Mouse (Mus musculus): ENCODE results near the gene Igdcc3. TPM values are rescaled to one million over a fixed set of nuclear protein-coding genes. Genes with fewer than 3 reads are reported as not detected.
A peak's percentile ranks its signal among the peaks of the same experiment; 100 is the strongest.

Gene Igdcc3
- polyA plus RNA-seq, 1 experiment = not detected

- TF ChIP-seq CTCF (IDR thresholded peaks at IDR 0.05; ENCODE audit: low read depth, low read length) (no peak), POLR2A (IDR thresholded peaks at IDR 0.05; ENCODE audit: borderline replicate concordance, low read depth, low read length) (no peak)
- no peak overlapping the region for H3K27ac ChIP-seq (ENCODE audit: insufficient read depth, low read depth, low read length)
- H3K4me3 ChIP-seq (ENCODE audit: insufficient read depth, low read length) = no peak overlapping the region
- H3K4me1 ChIP-seq (ENCODE audit: control insufficient read depth, insufficient read depth, low read length) = no peaks in the 10 kb centered on the region
These were observed 9.3 kb upstream of the Igdcc3 start for GRCm38 (mm10) chr9:65131717-65132116.

- no peaks in the 10 kb centered on the region for H3K4me1 ChIP-seq (ENCODE audit: control insufficient read depth, insufficient read depth, low read length)
- no peak for TF ChIP-seq POLR2A (IDR thresholded peaks at IDR 0.05; ENCODE audit: borderline replicate concordance, low read depth, low read length)
- TF ChIP-seq CTCF (IDR thresholded peaks at IDR 0.05; ENCODE audit: low read depth, low read length) = no peak; the same call in 1 of the 2 replicates
- no peak overlapping the region for H3K27ac ChIP-seq (ENCODE audit: insufficient read depth, low read depth, low read length)
- H3K4me3 ChIP-seq (ENCODE audit: insufficient read depth, low read length) = no peak overlapping the region
These were observed 7.2 kb upstream of the Igdcc3 start for GRCm38 (mm10) chr9:65133739-65134138.

GRCm38 (mm10) chr9:65135126-65135525, 5.9 kb upstream of the Igdcc3 start:
- Histone ChIP-seq H3K4me3 (ENCODE audit: insufficient read depth, low read length) (no peak overlapping the region), H3K4me1 (ENCODE audit: control insufficient read depth, insufficient read depth, low read length) (no peaks in the 10 kb centered on the region), H3K27ac (ENCODE audit: insufficient read depth, low read depth, low read length) (no peak overlapping the region)
- no peak for TF ChIP-seq CTCF (IDR thresholded peaks at IDR 0.05; ENCODE audit: low read depth, low read length)
- no peak for TF ChIP-seq POLR2A (IDR thresholded peaks at IDR 0.05; ENCODE audit: borderline replicate concordance, low read depth, low read length)

DNA sequence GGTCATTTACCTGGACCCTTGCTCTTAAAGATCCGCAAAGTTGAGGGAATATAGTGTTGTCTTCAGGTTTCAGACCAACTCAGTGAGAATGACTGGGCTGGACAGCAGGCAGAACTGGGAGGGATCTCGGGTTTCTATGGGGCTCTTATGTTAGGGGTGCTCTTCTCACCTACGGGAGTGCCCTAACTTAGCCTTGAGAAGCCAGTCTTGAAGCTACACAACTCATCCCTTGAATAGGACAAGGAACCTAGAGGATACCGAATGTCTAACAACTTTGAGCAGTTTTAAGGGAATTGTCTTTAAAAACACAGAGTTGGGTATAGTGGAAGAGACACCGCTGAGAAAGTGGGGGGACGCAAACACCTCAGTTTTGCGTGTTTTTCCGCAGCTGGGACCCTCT, 498 bp upstream of the Igdcc3 start:
- H3K27ac ChIP-seq (ENCODE audit: insufficient read depth, low read depth, low read length) = no peak overlapping the region
- H3K4me1 ChIP-seq (ENCODE audit: control insufficient read depth, insufficient read depth, low read length) = no peaks in the 10 kb centered on the region
- TF ChIP-seq POLR2A (IDR thresholded peaks at IDR 0.05; ENCODE audit: borderline replicate concordance, low read depth, low read length) = no peak
- no peak for TF ChIP-seq CTCF (IDR thresholded peaks at IDR 0.05; ENCODE audit: low read depth, low read length)
- peak overlapping the region; percentile 40; the same call in 1 of the 2 replicates for H3K4me3 ChIP-seq (ENCODE audit: insufficient read depth, low read length)

GRCm38 (mm10) chr9:65141306-65141975, 452 bp downstream of the Igdcc3 start:
- Histone ChIP-seq H3K4me3 (ENCODE audit: insufficient read depth, low read length) (peak overlapping the region; percentile 58), H3K4me1 (ENCODE audit: control insufficient read depth, insufficient read depth, low read length) (no peaks in the 10 kb centered on the region)
- no peak for TF ChIP-seq POLR2A (IDR thresholded peaks at IDR 0.05; ENCODE audit: borderline replicate concordance, low read depth, low read length)
- TF ChIP-seq CTCF (IDR thresholded peaks at IDR 0.05; ENCODE audit: low read depth, low read length) = no peak

GRCm38 (mm10) chr9:65141976-65142318, 958 bp downstream of the Igdcc3 start:
- TF ChIP-seq CTCF (IDR thresholded peaks at IDR 0.05; ENCODE audit: low read depth, low read length) (no peak), POLR2A (IDR thresholded peaks at IDR 0.05; ENCODE audit: borderline replicate concordance, low read depth, low read length) (no peak)
- H3K27ac ChIP-seq (ENCODE audit: insufficient read depth, low read depth, low read length) = no peak overlapping the region
- no peaks in the 10 kb centered on the region for H3K4me1 ChIP-seq (ENCODE audit: control insufficient read depth, insufficient read depth, low read length)
- peak overlapping the region; percentile 58 for H3K4me3 ChIP-seq (ENCODE audit: insufficient read depth, low read length)

More at GRCm38 (mm10) chr9:65141306-65141975, 452 bp downstream of the Igdcc3 start:
- no peak overlapping the region for H3K27ac ChIP-seq (ENCODE audit: insufficient read depth, low read depth, low read length)

GRCm38 (mm10) chr9:65142399-65142798, 1.4 kb downstream of the Igdcc3 start:
- no peaks in the 10 kb centered on the region for H3K4me1 ChIP-seq (ENCODE audit: control insufficient read depth, insufficient read depth, low read length)
- H3K4me3 ChIP-seq (ENCODE audit: insufficient read depth, low read length) = no peak overlapping the region
- no peak overlapping the region for H3K27ac ChIP-seq (ENCODE audit: insufficient read depth, low read depth, low read length)
- no peak for TF ChIP-seq POLR2A (IDR thresholded peaks at IDR 0.05; ENCODE audit: borderline replicate concordance, low read depth, low read length)
- TF ChIP-seq CTCF (IDR thresholded peaks at IDR 0.05; ENCODE audit: low read depth, low read length) = no peak

- H3K4me3 ChIP-seq (ENCODE audit: insufficient read depth, low read length) = no peak overlapping the region
- TF ChIP-seq POLR2A (IDR thresholded peaks at IDR 0.05; ENCODE audit: borderline replicate concordance, low read depth, low read length) (no peak), CTCF (IDR thresholded peaks at IDR 0.05; ENCODE audit: low read depth, low read length) (no peak)
- H3K4me1 ChIP-seq (ENCODE audit: control insufficient read depth, insufficient read depth, low read length) = no peaks in the 10 kb centered on the region
- no peak overlapping the region for H3K27ac ChIP-seq (ENCODE audit: insufficient read depth, low read depth, low read length)
These were observed 5.0 kb downstream of the Igdcc3 start for GRCm38 (mm10) chr9:65146001-65146400.

- Histone ChIP-seq H3K4me3 (ENCODE audit: insufficient read depth, low read length) (no peak overlapping the region), H3K27ac (ENCODE audit: insufficient read depth, low read depth, low read length) (no peak overlapping the region), H3K4me1 (ENCODE audit: control insufficient read depth, insufficient read depth, low read length) (no peaks in the 10 kb centered on the region)
- TF ChIP-seq POLR2A (IDR thresholded peaks at IDR 0.05; ENCODE audit: borderline replicate concordance, low read depth, low read length) = no peak
- TF ChIP-seq CTCF (IDR thresholded peaks at IDR 0.05; ENCODE audit: low read depth, low read length) = no peak
These were observed 7.5 kb downstream of the Igdcc3 start for GRCm38 (mm10) chr9:65148507-65148906.

GRCm38 (mm10) chr9:65152711-65153330, 11.8 kb downstream of the Igdcc3 start:
- Histone ChIP-seq H3K27ac (ENCODE audit: insufficient read depth, low read depth, low read length) (no peak overlapping the region), H3K4me1 (ENCODE audit: control insufficient read depth, insufficient read depth, low read length) (no peaks in the 10 kb centered on the region), H3K4me3 (ENCODE audit: insufficient read depth, low read length) (no peak overlapping the region)
- TF ChIP-seq POLR2A (IDR thresholded peaks at IDR 0.05; ENCODE audit: borderline replicate concordance, low read depth, low read length) = no peak
- no peak for TF ChIP-seq CTCF (IDR thresholded peaks at IDR 0.05; ENCODE audit: low read depth, low read length)

Data from bone marrow macrophage, adult 2 months (primary cell).